Mouse (Mus musculus) cerebellum, adult 18-20 months (tissue): ENCODE data around the gene Sf3b6.
"Not testable (repeated sequence)": the region's sequence is repeated elsewhere in the genome, so short reads cannot be mapped to it uniquely, and the experiment has no call there.

Source experiments
- DNase-seq, 2 experiments: peaks; one replicate each; pipeline ENCODE4 v3.0.0; 2021

Sf3b6 gene

DNA sequence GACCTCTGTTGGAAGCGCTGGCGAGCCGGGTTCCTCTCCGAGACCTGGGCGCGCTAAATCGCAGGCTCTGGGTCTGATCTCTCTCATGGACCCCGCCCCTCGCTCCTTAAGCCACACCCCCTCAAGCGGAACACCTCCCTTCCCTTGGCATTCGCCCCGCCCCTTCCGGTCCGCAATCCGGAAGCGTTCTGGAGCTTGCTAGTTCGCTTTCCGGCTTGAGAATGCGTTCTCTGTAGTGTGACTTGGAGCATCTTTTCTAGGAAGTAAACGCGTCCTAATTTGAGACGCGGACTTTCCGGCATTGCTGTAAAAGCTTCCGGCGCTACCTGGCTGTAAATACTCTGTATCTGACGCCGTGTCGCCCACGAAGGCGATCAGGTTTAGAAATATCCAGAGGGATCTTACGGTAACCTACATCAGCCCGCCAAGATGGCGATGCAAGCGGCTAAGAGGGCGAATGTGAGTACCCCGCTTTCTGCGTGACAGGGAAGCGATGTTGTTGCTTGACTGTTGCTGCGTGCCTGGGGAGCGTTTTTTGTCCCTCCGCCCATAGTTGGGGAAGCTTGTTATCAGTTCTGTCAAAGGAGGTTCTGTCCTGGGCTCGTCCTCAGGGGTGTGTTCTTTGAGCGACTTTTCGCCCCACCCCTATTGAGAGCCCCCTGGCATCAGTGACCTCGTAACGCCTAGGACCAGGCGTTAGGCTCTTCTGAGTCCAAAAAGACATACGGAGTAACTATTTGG is at the start of gene Sf3b6:
TSS of gene Sf3b6 (plus strand) at position 184 of the 741 bp plus-strand sequence.
- peak; percentile 98 to 99 for DNase-seq

DNA sequence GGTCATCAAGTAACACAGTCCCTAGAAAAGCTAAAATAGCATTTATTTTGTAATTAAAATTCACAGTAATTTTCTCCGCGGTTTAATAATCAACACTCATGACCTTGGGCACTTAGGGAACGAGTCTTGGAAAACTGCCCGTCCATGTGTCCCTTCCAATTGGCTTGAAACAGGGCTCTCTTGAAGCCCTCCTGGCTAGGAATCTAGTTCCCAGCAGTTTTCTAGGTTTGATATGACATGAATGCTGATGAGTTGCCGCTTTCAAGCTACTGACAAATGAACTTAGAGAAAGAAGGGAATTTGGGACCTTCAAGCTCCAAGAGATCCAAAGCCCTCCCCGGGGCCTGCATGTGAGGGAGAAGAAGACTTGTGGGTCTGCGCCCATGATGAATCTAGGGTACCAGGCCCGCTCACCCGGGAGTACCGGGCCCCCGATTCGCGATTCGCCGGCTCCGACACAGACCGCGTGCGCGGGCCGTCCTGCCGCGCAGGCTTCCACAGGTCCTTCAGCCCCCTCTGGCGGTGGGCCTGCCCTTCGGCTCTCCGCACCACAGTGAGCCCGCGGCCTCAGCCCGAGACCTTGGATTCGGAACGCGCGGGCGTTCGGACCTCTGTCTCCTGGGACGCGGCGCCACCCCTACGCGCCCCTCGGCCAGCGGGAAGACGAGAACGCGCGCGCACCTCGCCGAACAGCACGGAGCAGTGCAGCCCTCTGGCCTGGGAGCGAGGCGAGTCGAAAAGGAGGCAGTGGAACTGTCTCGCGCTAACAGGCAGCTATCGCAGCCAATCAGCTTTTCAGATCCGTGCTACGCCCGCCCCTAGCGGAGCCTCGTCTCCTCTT is 48.6 kb upstream of the Sf3b6 start, which contains the start of the genes Pfn4 and Fam228b:
TSS of gene Pfn4 (plus strand) at position 531 of the 841 bp plus-strand sequence.
TSS of gene Fam228b (minus strand) at position 776 of the 841 bp plus-strand sequence.
- peak; percentile 98 for DNase-seq

DNA sequence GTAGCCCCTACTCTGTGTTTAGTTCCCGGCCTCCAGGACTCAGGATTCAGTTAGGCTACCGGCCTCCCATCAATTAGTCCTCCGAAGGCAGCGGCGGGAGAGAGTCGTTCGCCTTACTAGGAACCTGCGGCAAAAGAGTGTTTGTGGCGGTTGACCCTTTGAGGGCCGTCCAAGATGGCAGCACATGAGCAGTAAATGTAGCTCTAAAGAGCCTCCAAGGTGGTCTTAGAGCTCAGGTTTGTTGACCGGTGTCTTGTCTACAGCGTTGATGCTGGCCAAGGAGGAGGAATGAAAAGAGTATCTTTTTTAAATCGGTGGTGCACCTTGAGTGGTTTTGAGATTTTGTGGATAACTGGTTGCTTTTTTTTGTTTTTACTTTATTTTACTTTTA is 48.0 kb upstream of the Sf3b6 start:
- no peak for DNase-seq

DNA sequence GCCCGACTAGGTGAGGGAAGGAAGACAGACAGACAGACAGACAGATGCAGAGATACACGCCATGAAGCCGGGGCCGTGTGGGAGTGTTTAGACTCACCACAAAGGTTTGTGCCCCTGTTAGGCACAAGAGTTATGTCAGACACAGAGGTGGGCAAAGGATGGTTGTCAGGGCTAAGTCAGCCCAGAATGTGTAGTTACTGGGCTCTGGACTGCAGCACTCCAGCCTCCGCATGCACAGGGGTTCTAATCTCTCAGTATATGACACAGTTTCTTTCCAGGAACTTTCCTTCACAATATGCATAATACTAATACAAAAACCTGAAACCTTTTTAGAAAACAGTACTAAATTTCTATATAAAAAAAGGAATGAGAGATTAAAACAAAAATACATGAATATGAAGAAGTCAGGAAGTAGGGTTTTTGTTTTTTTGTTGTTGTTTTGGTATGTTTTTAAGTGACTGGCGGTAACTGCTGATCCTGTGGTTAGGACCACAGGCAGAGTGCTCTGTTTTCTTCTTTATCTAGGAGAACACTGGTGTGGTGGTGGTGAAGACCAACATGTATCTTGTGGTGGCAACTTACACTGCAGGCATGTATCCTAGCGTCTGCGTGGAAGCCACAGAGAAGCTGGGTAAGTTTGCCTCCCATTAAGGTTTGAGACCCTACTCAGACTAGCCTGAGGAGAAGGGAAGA is 42.3 kb upstream of the Sf3b6 start:
- no peak for DNase-seq

DNA sequence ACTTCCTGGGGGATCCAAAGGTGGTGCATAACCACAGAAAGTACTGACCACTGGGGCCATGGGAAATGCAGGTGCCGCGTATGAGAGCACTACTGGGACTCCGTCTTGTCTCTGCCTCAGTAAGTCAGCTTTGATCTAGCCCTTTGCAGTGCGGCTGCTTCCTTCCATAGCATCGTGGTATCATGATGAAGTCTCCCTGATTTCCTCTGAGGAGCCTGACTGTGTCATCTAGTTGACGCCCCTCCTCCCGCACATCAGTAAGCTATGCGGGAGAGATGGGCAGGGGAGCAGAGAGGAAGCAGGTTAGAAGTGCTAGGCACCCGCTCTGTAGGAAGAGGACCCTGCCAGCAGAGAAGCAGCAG is 41.8 kb upstream of the Sf3b6 start:
- no peak for DNase-seq

DNA sequence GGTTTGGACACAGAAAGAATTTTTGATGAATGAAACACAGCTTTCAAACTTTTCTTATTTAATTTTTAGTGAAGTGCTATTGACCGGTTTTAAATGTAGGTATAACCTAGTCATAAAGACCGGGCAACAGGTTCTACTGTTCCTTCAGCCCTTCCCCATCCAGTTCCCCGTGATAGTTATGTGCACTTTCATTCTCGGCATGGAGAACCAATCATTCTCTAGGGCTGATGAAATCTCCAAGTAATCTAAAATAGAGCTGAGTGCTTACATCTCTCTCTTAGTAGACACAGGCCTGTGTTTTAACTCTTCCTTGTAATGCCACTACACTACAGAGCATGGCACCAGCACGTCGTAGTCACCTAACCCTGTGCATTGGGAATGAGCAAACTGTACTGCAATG is 39.6 kb upstream of the Sf3b6 start:
- DNase-seq = no peak

DNA sequence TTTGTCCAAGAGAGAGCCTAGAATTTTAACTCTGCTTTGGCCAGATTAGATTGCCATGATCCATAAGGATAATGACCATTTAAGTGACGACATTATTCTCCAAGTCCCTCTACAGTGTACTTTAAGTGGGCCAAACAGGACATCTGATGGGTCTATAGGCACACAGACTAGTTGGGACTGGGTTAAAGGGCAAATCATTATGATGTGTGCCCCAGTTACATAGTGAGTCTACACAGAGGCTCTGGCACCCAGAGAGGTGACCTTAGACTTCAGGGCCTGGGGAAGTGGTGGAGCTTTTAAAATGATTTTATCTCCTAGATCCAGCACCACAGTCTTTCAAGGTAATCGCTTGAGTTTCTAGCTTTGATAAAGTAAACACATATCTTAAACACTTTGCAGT is 37.1 kb upstream of the Sf3b6 start:
- DNase-seq = no peak

DNA sequence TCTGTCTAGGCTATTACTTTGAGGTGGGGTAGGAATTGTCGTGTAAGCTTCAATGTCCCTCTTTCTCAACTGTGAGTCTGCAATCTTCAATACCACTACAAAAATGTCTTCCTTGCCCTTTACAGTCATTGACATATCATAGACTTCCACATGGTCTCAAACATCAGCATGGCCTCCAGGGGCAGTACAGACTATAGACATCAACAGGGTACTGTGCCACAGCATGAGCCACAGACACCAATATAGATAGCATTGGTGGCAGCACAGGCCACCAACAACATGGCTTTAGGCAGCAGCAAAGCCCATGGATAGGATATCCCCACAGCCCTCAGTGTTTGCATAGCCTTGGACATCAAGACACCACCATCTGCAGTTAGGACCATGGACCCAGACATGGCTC is 36.1 kb upstream of the Sf3b6 start:
- DNase-seq = no peak

DNA sequence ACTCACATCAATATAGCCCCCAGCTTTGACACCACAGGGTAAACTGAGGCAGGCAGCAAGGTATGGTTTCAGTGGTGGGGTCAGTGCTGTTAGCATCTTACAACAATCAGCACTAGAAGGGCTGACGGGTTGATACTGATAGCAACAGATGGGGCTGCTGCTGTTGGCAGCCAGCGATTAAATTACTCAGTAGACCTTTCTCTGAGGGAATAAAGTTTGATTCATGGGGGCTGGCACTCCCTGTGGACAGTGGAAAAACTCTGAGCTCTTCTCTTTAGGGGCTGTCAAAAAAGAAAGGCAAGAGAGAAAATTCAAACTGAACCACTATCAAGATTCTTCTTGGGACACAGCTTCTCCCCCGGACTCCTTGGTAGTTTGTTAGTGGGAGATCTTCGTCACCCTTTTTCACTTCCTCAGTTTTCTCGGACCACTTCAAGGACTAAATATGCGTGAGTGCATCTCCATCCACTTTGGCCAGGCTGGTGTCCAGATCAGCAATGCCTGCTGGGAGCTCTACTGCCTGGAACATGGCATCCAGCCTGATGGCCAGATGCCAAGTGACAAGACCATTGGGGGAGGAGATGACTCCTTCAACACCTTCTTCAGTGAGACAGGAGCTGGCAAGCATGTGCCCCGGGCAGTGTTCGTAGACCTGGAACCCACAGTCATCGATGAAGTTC is 35.5 kb upstream of the Sf3b6 start:
- DNase-seq = peak; percentile 23 to 35

DNA sequence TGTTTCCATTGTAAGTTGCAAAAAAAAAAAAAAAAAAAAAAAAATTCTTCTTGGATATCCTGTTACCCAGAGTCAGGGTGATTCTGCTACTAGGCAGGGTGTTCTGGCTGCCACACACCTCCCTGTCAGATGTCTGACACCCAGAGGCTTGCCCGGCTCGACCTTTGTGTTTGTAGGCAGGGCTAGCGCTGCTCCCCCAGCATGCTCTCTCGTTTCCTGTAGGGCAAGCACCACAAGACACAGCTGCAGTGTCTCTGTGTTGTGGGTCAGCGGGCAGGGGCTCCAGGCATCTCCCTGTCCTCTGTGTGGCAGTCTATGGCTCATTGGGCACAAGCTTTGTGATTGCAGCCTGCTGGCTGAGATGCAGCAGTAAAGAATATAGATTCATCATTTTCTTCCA is 33.7 kb upstream of the Sf3b6 start:
- DNase-seq = no peak

DNA sequence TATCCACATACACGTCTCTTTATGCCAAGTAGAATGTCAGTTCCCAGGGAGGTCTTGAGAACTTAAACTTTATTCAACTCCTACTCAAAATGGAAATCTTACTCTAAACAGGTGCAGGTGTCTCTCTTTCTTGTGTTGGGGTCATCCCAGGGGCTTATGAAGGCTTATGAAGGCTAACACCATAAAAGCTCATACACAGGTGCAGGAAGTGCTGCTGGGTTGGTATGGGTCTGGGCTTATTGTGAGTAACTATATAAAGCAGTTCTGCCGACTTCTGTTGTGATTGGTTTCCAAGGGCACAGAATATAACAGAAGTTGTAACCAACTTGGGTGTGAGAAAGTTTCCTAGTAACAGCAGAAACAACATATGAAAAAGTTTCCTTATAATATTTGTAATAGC is 32.9 kb upstream of the Sf3b6 start:
- DNase-seq = no peak

DNA sequence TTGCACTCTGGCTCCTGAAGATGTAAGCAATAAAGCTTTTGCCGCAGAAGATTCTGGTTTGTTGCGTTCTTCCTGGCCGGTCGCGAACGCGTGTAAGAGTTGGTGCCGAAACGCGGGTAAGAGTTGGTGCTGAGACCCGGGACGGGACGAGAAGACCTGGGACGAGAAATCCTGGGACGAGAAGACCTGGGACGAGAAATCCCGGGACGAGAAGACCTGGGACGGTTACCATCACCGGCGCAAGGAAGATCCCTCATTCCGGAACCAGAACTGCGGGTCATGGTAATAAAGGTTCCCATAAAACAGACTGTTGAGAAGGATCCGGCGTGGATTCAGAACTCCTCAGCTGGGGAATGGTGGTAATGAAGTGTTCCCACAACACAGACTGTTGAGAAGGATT is 29.2 kb upstream of the Sf3b6 start:
- DNase-seq = not testable (repeated sequence)

DNA sequence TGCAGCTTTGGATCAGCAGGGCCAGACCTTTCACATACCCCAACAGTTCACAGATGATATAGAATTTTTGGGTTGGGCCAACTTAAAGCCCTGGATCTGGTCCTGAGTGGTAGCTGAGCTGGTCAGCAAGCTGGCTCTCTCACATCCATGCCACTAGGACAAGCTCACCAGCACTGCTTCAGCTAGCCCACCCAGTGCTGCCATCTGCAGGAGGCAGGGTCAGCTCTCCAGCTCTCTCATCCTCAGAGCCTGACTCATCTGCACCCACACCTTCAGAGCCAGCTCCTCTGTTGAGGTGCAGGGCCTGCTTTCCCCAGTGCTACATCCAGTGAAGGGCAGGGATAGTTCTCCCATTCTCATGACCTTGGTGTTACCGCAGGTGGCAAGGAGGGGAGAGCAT is 23.6 kb upstream of the Sf3b6 start:
- no peak for DNase-seq

DNA sequence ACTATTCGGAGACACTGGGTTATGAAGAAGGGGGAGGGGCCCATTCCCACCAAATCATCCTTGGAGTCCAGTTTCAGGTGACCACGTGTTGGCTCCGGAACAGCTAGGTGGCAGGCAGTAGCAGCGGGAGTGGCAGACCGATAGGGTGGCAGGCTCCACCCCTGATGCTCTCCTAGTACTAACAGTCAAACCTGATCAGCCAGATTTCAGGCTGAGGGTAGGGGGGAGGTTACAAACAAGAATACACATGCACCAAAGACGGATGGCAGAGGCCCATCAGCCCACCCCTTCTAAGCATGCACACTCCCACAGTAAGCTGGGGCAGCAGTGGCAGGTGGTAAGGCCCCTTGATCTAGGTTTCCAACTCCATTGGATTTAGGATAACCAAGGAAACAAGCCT is 19.9 kb upstream of the Sf3b6 start:
- DNase-seq = not testable (repeated sequence)

DNA sequence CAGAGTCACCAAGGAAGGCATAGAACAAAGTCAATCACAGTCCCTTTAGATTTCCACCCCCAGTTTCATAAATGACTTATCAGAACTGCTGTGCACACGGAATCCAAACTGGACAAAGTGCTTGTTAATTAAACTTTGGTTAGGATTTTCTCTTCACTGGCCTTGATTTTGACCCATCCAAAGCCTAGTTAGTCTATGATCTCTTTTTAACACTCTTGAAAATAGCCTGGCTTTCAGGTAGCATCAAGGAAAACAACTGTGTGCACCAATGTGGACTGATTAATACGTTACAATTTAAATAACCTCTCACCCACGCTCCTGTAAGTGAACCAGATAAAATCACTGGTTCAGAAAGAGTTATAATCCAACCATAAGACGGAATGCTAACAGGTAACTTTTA is 6.3 kb upstream of the Sf3b6 start:
- no peak for DNase-seq

DNA sequence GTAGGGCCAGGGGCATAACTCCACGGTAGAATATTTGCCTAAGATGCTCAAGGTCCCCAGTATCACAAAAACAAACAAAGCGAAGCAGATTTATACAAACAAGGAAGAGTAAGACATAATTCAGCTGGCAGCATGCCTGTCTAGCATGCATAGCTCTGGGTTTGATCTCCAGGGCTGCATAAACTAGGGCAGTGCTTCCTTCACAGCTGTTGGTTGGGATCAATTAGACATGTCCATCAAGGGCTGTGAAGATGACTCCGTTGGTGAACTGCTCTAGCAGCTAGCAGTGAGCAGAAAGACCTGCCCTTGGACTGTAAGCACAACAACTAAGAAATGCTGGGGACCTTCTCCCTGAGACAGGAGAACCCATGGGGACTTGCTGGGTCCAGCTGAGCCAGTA is 5.6 kb upstream of the Sf3b6 start:
- DNase-seq = no peak

DNA sequence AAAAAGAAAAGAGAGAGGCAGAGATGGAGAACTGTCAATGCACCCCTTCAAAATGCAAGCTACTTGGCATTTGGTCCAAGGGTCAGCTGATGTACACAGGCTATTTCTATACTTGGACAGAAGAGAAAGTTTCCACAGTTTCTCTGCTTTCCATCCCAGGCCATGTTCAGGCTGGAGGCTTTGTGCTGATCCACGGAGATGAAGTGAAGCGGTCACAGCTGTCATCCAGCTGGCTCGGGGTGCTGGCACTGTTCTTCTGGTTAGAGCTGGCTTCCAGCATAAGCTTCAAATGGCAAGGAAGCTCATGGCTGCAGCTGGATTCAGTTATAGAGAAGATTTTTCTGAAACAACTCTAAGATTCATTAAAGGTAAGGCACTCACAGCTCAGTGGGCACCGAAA is 3.7 kb upstream of the Sf3b6 start:
- DNase-seq = no peak

DNA sequence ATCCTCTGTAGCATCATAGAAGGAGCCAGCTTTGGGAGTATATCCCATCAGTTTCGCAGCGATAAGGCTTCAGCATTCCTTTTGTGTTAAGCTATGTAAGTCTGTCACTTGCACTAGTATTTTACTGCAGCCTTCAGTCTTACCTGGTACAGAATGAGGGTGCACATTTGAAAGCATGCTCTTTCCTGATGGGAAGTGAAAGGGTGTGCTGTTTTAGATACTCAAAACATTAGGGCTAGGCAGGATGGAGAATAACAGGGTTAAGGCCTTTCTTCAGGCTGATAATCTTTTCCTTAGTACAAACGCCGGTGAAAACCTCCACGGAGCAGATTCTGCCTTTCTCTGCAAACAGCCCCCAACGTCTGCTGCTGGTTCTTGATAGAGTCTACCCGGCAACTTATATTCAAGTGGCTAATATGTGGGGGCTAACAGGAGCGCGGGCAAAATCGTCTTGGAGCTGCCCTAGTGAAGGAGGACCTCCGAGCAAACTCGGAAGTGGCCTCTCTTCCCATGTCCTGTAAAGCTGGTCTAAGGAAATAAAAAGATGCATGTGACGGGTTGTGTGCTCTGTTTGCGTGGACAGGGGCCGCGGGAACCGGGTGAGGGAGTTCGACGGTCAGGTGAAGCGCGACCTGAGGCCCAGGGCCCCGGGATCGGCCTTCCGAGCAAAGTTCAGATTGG is 524 bp upstream of the Sf3b6 start:
- DNase-seq = no peak

DNA sequence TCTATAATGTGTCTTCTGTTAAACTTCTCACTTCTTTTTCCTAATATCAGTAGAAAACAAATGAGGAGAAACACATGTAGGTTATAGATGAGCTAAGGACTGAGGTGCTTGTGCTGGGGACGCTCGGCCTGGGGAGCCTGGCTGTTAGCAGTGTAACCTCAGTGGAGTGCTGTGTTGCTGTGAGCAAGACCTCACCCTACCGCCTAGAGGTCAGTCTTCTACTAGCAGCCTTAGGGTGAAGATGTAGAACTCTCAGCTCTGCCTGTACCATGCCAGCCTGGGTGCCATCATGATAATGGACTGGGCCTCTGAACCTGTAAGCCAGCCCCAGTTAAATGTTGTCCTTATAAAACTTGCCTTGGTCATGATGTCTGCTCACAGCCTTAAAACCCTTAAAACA is 9.9 kb downstream of the Sf3b6 start:
- DNase-seq = no peak

DNA sequence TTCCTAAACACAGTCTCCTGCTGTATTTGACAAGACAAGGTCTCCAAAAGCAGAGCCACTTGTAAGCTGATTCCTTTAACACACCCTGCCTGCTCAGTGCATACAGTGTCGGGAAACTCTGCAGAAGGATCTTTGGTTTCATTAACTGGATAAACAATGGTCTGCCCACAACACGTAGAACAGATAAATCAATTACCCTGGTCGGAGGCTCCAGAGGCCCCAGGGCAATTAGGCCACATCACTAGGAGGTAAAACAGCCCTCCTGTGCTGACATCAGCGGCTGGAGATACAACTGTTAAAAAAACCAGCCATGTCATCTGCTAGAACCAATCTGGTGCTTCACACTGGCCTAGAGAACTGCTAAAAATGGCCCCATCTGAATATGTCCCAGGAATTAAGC is 19.6 kb downstream of the Sf3b6 start:
- DNase-seq = no peak

DNA sequence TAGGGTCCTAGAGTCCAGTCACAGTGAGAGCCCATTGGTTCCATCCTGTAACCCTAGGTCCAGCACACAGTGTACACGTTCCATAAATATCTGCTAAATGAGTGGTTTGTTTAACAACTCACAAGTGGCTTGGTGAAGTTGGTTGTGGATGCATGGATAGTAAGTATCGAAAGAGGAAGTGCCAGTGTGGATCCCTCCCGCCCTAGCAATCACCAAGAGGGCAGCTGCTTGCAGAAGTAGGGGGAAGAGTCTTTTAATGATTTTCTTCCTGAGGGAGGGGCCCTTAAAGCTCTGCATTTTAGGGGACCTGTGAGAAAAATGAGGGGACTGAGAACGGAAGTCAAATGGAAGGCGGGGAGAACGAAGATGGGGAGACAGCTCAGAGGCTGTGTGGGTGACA is 22.7 kb downstream of the Sf3b6 start:
- no peak for DNase-seq

DNA sequence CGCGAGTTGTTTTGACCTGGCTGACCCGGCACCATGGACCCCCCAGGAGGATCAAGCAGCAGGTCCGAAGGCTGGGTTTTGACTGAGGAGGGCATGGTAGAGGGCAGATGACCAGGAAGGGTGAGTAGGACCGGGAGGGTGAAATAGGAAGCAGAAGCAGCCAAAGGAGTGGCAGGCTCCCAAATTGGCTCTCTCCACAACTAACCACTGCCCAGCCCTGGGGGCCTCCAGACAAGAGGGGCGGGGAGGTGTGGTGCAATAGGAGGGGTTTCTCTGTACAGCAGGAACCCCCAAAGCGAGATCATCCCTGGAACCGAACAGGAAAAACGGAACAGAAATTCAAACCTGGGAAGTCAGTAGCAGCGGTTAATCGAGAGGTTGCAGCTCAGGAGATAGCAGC is 23.4 kb downstream of the Sf3b6 start:
- peak; percentile 27 to 39 for DNase-seq
